Mouse (Mus musculus): ENCODE results near the gene Klhl29.

DNA sequence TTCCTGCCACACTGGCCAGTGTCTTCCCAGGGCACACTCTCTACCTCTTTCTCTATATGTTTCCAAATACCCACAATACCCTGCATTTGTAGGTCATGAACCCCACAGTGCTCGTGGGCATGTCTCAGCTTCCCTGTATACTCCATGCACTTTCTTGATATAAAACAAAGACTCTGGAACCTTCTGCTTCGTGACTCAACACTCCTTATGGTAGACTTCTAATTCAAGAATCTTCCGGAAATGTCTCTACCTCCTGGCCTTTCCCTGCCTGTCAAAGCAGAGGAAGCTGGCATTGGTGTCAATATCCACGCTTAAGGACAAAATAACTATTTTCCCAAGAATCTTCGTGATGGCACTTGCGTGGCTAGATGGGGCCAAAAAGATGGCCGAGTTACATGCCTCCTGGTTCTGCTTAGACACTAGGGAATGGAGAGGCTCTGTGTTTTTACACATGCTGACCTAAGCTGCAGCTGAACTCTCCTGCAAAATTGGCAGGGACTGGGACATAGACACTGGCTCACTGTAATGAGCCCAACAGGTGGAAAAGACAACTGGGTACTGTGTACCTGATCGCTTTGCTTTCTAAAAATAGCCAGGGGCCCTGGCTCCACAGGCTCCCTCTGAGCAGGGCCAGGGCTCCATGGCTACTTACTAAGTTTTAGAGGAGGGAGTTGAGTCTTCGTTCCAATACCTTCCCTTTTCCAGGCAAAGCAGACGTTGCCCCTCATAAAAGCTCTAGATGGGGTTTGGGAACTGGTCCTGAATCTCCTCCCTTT lies 130.9 kb downstream of the Klhl29 start:
- TF ChIP-seq CTCF (IDR thresholded peaks at IDR 0.05; ENCODE audit: control insufficient read depth, insufficient read depth, insufficient replicate concordance, low read depth, low read length) (no peak), POLR2A (IDR thresholded peaks at IDR 0.05; ENCODE audit: control insufficient read depth, low read depth, low read length) (no peak)

Measured in testis, adult 2 months (tissue).